Mouse (Mus musculus) limb, embryonic 14.5 days (tissue): ENCODE measurements around the gene Cnot6. TPM values are rescaled to one million over a fixed set of nuclear protein-coding genes. Genes with fewer than 3 reads are reported as not detected.

Source experiments
- ATAC-seq: fragments of 200-750 bp; cut with Nextera tagmentation; 2 replicates; pipeline ENCODE4 v1.8.0; 2017; ENCODE audit warnings: low read depth, moderate number of reproducible peaks, moderate TSS enrichment; ENCODE audit not compliant: low FRiP score
- DNase-seq: peaks from one replicate; pipeline ENCODE4 v3.0.0-alpha.2; 2015; ENCODE audit warnings: low spot score
- H3K27ac ChIP-seq: fragments of 300-500 bp; sonication (generic); replicated peaks from 2 replicates; pipeline ENCODE4 v1.5.1; 2014; ENCODE audit warnings: low read depth, mild to moderate bottlenecking, low read length, moderate library complexity, mixed read lengths
- H3K27me3 ChIP-seq: fragments of 300-500 bp; sonication (generic); 2 replicates; pipeline ENCODE4 v1.6.1; 2014; ENCODE audit warnings: low read length, mixed read lengths; ENCODE audit not compliant: control insufficient read depth, insufficient read depth
- H3K36me3 ChIP-seq: fragments of 300-500 bp; sonication (generic); 2 replicates; pipeline ENCODE4 v1.6.1; 2014; ENCODE audit warnings: mild to moderate bottlenecking, low read length, moderate library complexity, mixed read lengths; ENCODE audit not compliant: control insufficient read depth, insufficient read depth
- H3K4me1 ChIP-seq: fragments of 300-500 bp; sonication (generic); 2 replicates; pipeline ENCODE4 v1.6.1; 2014; ENCODE audit warnings: antibody characterized with exemption, low read length, mixed read lengths; ENCODE audit not compliant: control insufficient read depth, insufficient read depth
- H3K4me2 ChIP-seq: fragments of 300-500 bp; sonication (generic); replicated peaks from 2 replicates; pipeline ENCODE4 v1.6.1; 2014; ENCODE audit warnings: low read depth, mild to moderate bottlenecking, low read length, moderate library complexity; ENCODE audit not compliant: severe bottlenecking
- H3K4me3 ChIP-seq: fragments of 300-500 bp; sonication (generic); replicated peaks from 2 replicates; pipeline ENCODE4 v1.5.1; 2014; ENCODE audit warnings: low read length
- H3K9ac ChIP-seq: fragments of 300-500 bp; sonication (generic); 2 replicates; pipeline ENCODE4 v1.6.1; 2014; ENCODE audit warnings: mild to moderate bottlenecking, low read depth, low read length, moderate library complexity; ENCODE audit not compliant: severe bottlenecking
- H3K9me3 ChIP-seq: fragments of 300-500 bp; sonication (generic); 2 replicates; pipeline ENCODE4 v1.6.1; 2016; ENCODE audit warnings: low read length; ENCODE audit not compliant: control insufficient read depth
- POLR2A ChIP-seq: fragments of 200-500 bp; IDR thresholded peaks from 2 replicates; pipeline ENCODE4 v1.8.0; 2012; ENCODE audit warnings: inconsistent platforms, mild to moderate bottlenecking, moderate library complexity, borderline replicate concordance; ENCODE audit not compliant: insufficient read depth, insufficient read length; ENCODE audit errors: extremely low read depth
- WGBS: fragments of 180-500 bp; shearing (Covaris S2); extraction: QIAGEN DNeasy Blood & Tissue Kit; methylation state at CpG from one replicate; pipeline ENCODE4 v1.1.7; 2014; 5-methylcytosine and 5-hydroxymethylcytosine counted together
- polyA plus RNA-seq, 2 experiments: library from polyadenylated mRNA; depleted of rRNA in 1 of 2; stranded (reverse) in 1 of 2; unstranded in 1 of 2; fragments of >200 nt; fragmentation: Nextera tagmentation in 1 of 2; extraction: Ambion mirVana in 1 of 2; gene quantifications; 2 replicates each; pipeline versions ENCODE4 v1.2.1 to v1.2.3; 2012 to 2014

The Cnot6 gene
- polyA plus RNA-seq, 2 experiments, result 59.7 to 65.2 TPM

DNA sequence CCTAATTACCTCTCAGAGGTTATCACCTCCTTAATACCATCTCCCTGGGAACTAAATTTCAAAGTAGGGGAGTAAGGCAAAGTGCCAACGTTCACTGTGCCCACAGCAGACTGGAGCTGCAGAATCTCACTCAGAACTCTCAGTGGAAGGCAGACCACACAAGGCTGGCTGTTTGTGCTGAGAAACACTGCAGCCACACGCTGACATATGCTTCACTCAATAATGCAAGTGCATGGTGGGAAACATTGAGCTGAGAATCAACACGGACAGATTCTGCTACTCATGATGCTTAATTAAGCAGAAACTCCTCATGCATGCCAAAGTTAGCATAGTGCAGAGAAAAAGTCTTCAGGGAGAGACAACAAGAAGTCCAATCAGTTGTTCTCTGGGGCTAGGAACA is 33.3 kb upstream of the Cnot6 start:
- no peaks in the 10 kb centered on the region for H3K36me3 ChIP-seq
- H3K9ac ChIP-seq, result no peak overlapping the region
- H3K9me3 ChIP-seq, result peaks cover 5% of the 10 kb centered on the region; the same call in 1 of the 2 replicates
- 82% methylated on average over 3 of the region's 3 CpGs for WGBS
- no peak overlapping the region for H3K27ac ChIP-seq
- no peak overlapping the region for H3K4me3 ChIP-seq
- no peaks in the 10 kb centered on the region for H3K4me1 ChIP-seq
- H3K27me3 ChIP-seq, result no peaks in the 10 kb centered on the region
- no peak overlapping the region for H3K4me2 ChIP-seq
- ATAC-seq (no peak), DNase-seq (no peak)
- TF ChIP-seq POLR2A, result no peak

GRCm38 (mm10) chr11:49744981-49745380 is 32.5 kb upstream of the Cnot6 start:
- Histone ChIP-seq H3K27me3 (no peaks in the 10 kb centered on the region), H3K27ac (no peak overlapping the region), H3K4me3 (no peak overlapping the region), H3K4me2 (no peak overlapping the region), H3K4me1 (no peaks in the 10 kb centered on the region), H3K9ac (no peak overlapping the region), H3K9me3 (peaks cover 5% of the 10 kb centered on the region; the same call in 1 of the 2 replicates), H3K36me3 (no peaks in the 10 kb centered on the region)
- DNase-seq, result no peak
- no peak for ATAC-seq
- TF ChIP-seq POLR2A, result no peak

- Histone ChIP-seq H3K27ac (no peak overlapping the region), H3K4me3 (no peak overlapping the region), H3K27me3 (no peaks in the 10 kb centered on the region), H3K4me2 (no peak overlapping the region), H3K9me3 (no peaks in the 10 kb centered on the region), H3K4me1 (no peaks in the 10 kb centered on the region), H3K36me3 (no peaks in the 10 kb centered on the region), H3K9ac (no peak overlapping the region)
- TF ChIP-seq POLR2A, result no peak
- WGBS, result 82% methylated on average over 7 of the region's 7 CpGs
- ATAC-seq, result no peak
- no peak for DNase-seq
Measured at GRCm38 (mm10) chr11:49743634-49744033, 31.1 kb upstream of the Cnot6 start.

- no peaks in the 10 kb centered on the region for H3K9me3 ChIP-seq
- no peak overlapping the region for H3K9ac ChIP-seq
- WGBS, result 74% methylated on average over 8 of the region's 8 CpGs
- no peak overlapping the region for H3K4me3 ChIP-seq
- no peaks in the 10 kb centered on the region for H3K36me3 ChIP-seq
- no peaks in the 10 kb centered on the region for H3K27me3 ChIP-seq
- H3K27ac ChIP-seq, result no peak overlapping the region
- DNase-seq (no peak), ATAC-seq (no peak)
- peaks cover 1% of the 10 kb centered on the region; the same call in 1 of the 2 replicates for H3K4me1 ChIP-seq
- no peak for TF ChIP-seq POLR2A
- no peak overlapping the region for H3K4me2 ChIP-seq
Measured at GRCm38 (mm10) chr11:49742248-49742647, 29.7 kb upstream of the Cnot6 start.

DNA sequence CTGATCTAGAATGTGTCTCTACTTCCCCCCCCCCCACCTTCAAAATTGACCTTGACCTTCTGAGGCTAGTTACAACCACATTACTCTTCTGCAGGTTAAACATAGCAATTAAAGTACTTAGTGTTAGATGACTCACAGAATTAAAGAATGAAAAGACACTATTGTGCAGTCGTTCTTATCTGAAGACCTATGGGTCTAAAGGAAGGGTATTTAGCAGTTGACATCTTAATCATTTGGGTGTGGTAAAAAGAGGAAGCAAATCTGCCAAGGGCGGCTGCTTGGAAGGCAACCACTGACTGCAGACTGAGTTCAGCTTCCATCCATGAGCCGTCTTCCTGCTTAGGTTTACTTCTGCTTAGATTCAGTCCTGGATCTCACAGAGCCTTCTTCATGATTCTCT is 27.3 kb upstream of the Cnot6 start:
- 81% methylated on average over 3 of the region's 3 CpGs for WGBS
- no peak for ATAC-seq
- no peak for TF ChIP-seq POLR2A

DNA sequence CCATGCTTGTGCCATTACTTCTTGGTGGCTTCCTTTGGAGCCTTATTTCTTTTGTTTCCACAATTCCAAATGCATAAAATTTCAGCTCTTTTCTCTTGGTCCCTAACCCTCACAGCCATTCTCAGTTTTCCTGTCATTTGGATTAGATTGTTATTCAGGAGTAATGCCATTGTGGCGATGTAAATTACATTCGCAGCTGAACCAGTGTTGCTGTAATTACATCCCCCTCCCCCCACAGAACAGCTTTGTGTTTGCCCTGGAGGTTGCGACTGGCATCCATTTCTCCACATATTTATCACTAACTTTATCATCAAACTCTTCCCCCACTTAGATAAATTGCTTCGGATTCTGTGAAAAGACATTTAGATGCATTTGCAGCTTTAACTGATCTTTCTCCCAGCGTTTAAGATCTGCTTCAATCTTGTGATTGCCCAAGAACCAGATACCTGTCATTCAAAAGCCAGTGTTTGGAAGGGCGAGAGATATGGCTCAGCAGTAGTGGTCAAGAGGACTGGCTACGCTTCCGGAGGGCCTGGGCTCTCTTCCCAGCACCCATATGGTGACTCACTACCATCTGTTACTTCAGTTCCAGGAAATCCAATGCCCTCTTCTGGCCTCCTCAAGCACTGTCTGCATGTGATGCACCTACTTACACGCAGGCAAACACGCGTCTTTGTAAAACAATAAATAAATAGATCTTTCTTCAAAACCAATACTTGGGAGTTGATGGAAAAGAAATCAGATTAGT is 26.3 kb upstream of the Cnot6 start:
- WGBS, result 77% methylated on average over 11 of the region's 11 CpGs
- DNase-seq, result no peak
- ATAC-seq, result no peak
- Histone ChIP-seq H3K4me1 (peaks cover 3% of the 10 kb centered on the region; the same call in 1 of the 2 replicates), H3K27me3 (no peaks in the 10 kb centered on the region), H3K27ac (no peak overlapping the region), H3K36me3 (no peaks in the 10 kb centered on the region), H3K4me2 (no peak overlapping the region), H3K9ac (no peak overlapping the region), H3K4me3 (no peak overlapping the region), H3K9me3 (no peaks in the 10 kb centered on the region)
- no peak for TF ChIP-seq POLR2A

More for the DNA sequence above, 27.3 kb upstream of the Cnot6 start:
- no peaks in the 10 kb centered on the region for H3K9me3 ChIP-seq
- no peak overlapping the region for H3K27ac ChIP-seq
- no peak overlapping the region for H3K4me3 ChIP-seq
- H3K4me2 ChIP-seq, result no peak overlapping the region
- H3K27me3 ChIP-seq, result no peaks in the 10 kb centered on the region
- peaks cover 3% of the 10 kb centered on the region; the same call in 1 of the 2 replicates for H3K4me1 ChIP-seq
- H3K36me3 ChIP-seq, result no peaks in the 10 kb centered on the region
- H3K9ac ChIP-seq, result no peak overlapping the region
- DNase-seq, result no peak
